Mouse (Mus musculus) hindbrain, embryonic 10.5 days (tissue): ENCODE results near the gene Tsc22d3. TPM values are rescaled to one million over a fixed set of nuclear protein-coding genes. Genes with fewer than 3 reads are reported as not detected.
A peak's percentile ranks its signal among the peaks of the same experiment; 100 is the strongest.

Source experiments
- DNase-seq: peaks from one replicate; pipeline ENCODE4 v3.0.0-alpha.2; 2017; ENCODE audit warnings: low spot score
- H3K27ac ChIP-seq: fragments of 300-500 bp; sonication (generic); 2 replicates; pipeline ENCODE4 v1.5.1; 2016; ENCODE audit warnings: mild to moderate bottlenecking, moderate library complexity
- H3K27me3 ChIP-seq: fragments of 300-500 bp; sonication (generic); 2 replicates; pipeline ENCODE4 v1.6.1; 2016; ENCODE audit warnings: mild to moderate bottlenecking; ENCODE audit not compliant: poor library complexity, insufficient read depth, severe bottlenecking
- H3K36me3 ChIP-seq: fragments of 300-500 bp; sonication (generic); 2 replicates; pipeline ENCODE4 v1.6.1; 2016; ENCODE audit warnings: mild to moderate bottlenecking, moderate library complexity
- H3K4me1 ChIP-seq: fragments of 300-500 bp; sonication (generic); replicated peaks from 2 replicates; pipeline ENCODE4 v1.6.1; 2016; ENCODE audit warnings: mild to moderate bottlenecking
- H3K4me3 ChIP-seq: fragments of 300-500 bp; sonication (generic); 2 replicates; pipeline ENCODE4 v1.5.1; 2016; ENCODE audit warnings: mild to moderate bottlenecking, moderate library complexity
- H3K9me3 ChIP-seq: fragments of 300-500 bp; sonication (generic); 2 replicates; pipeline ENCODE4 v1.6.1; 2016; ENCODE audit warnings: mild to moderate bottlenecking, moderate library complexity
- WGBS: fragments of 180-500 bp; shearing (Covaris S2); methylation state at CpG from one replicate; pipeline ENCODE4 v1.1.7; 2016; 5-methylcytosine and 5-hydroxymethylcytosine counted together
- polyA plus RNA-seq: library from polyadenylated mRNA; unstranded; fragments of >200 nt; fragmentation: Nextera tagmentation; extraction: Ambion mirVana; gene quantifications from 2 replicates; pipeline ENCODE4 v1.2.1, GENCODE M21; 2016

Gene Tsc22d3
- 122 and 124 TPM in 2 replicates for polyA plus RNA-seq

DNA sequence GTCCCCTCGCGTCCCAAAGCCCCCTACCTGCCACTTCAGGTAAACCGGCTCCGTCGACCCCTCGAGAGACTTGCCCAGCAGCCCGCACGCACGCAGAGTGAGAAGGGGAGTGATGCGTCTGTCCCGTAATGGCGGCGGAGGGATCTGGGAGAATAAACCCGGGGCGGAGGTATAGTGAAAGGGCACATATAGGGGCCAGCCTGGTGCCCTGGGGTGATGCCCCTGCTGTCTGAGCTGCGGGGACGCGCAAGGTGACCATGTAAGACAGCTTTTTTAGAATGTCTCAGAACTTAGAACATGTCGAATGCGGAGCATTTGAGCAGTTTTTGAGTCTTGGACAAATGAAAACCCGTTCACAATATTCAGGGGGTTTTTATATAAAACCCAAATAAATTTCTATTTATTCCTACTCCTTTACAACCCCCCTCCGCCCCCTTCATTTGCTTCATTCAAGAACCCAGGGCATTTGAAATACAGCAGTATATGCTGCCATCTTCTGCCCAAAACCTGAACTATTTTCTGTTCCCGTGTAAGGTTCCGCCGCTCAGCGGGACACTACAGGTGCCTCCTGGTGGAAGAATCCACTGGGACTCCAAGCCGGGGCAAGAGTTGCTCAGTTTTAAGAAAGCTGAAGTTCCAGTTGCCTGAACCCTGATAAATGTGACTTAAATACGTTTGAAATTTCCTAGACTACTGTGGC is at the start of gene Tsc22d3:
Gene Tsc22d3, minus strand, starts transcription at position 250 of the 700 bp plus-strand sequence.
- Histone ChIP-seq H3K4me3 (peak within 1 kb of the TSS; percentile 58), H3K36me3 (no peaks in the 10 kb centered on the region), H3K4me1 (peaks cover 14% of the 10 kb centered on the region), H3K27me3 (peaks cover 85% of the 10 kb centered on the region), H3K27ac (peak within 1 kb of the TSS; percentile 35; the same call in 1 of the 2 replicates), H3K9me3 (peaks cover 7% of the 10 kb centered on the region; the same call in 1 of the 2 replicates)
- peak; percentile 26 for DNase-seq
- WGBS, result 30% methylated on average over 28 of the region's 28 CpGs

DNA sequence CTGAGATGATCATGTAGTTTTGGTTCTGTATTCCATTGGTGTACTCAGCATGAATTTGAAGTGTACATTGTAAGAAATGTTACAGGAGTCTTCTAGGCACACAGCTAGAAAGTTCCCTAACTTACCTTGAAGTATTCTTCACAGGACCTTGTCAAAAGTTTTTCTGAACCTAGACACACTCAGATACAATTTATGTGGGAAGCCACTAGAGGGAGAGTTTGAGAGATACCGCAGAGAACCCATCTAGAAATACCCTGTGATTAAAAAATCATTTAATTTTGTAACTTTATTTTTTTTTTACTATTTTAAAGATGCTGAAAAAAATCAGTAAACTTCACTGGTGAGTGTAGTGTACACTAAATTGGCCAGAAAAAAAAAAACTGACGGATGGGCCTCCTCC is 39.1 kb upstream of the Tsc22d3 start:
- Histone ChIP-seq H3K4me3 (no peak overlapping the region), H3K36me3 (no peaks in the 10 kb centered on the region), H3K4me1 (no peaks in the 10 kb centered on the region), H3K27me3 (peaks cover 34% of the 10 kb centered on the region), H3K9me3 (no peaks in the 10 kb centered on the region), H3K27ac (no peak overlapping the region)
- DNase-seq, result no peak
- WGBS, result 66% methylated on average over 2 of the region's 2 CpGs

DNA sequence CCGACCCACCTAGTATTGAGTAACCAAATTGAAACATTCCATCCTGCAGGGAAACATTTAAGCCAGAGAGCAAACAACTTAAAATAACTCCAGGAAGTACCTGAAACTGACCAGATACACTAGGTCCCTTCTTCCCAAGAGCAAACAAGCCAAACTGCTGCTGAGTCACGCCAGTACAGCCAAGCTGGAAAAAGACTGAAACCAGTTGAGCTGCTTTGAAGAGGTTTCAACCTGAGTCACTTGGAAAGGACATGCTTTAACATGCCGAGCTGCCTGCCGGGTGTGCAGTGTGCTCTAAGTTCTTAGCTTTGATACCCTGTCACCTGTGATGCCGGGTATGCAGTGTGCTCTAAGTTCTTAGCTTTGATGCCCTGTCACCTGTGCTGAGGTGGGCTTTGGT is 37.6 kb upstream of the Tsc22d3 start:
- Histone ChIP-seq H3K4me1 (no peaks in the 10 kb centered on the region), H3K36me3 (no peaks in the 10 kb centered on the region), H3K4me3 (no peak overlapping the region), H3K9me3 (no peaks in the 10 kb centered on the region), H3K27me3 (peaks cover 32% of the 10 kb centered on the region), H3K27ac (no peak overlapping the region)
- 80% methylated on average over 5 of the region's 5 CpGs for WGBS
- DNase-seq, result no peak

DNA sequence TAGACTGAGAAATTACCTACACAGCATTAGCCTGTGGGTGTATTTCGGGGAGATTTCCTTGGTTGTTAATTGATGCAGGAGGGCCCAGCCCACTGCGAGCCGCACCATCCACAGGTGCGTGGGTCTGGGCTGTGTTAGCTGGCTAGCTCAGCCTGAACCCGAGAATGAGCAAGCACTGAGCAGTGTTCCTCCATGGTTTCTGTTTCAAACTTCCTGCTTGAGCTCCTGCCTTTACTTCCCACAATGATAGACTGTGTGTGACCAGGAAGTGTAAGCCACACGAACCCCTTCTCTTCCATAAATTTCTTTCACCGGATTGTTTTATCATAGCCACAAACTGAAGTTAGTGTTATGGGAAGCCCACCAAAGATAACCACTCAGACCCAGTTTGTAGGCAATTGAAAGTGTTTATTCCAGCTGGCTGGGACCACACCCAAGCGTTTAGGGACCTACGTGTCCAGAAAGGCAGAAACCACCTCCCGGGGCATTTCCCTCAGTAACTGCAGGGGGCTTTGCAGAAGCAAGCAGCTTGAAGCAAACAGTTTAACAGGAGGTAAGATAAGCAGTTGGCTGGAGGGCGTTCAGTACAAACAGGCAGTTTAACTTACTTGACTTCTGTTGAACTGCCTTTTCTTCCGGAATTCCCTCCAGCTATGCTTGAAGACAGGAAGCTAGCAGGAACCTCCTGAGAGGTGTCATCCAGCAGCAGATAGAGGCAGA is 24.6 kb upstream of the Tsc22d3 start:
- Histone ChIP-seq H3K27ac (no peak overlapping the region), H3K9me3 (no peaks in the 10 kb centered on the region), H3K4me3 (no peak overlapping the region), H3K4me1 (no peaks in the 10 kb centered on the region), H3K36me3 (no peaks in the 10 kb centered on the region), H3K27me3 (peaks cover 48% of the 10 kb centered on the region)
- no peak for DNase-seq
- 63% methylated on average over 12 of the region's 12 CpGs for WGBS

DNA sequence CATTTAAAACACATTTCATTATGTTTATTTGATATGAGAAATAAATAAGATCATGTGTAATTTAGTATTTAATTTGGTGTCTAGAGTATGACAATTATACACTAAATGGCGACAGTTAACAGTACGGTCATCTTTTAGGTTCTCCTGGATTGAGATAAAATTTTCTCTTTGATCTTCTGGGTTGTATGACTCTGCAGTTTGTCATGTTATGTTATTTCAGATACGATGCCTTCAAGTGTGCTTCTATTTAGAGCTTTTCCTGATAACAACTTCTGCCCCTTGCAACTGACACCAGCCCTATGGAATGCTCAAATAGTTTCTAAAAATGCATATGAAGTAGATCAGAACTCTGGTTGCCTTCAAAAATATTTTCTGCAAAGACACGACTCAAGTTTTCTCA is 9.5 kb upstream of the Tsc22d3 start:
- Histone ChIP-seq H3K4me3 (no peak overlapping the region), H3K27me3 (peaks cover 61% of the 10 kb centered on the region), H3K9me3 (no peaks in the 10 kb centered on the region), H3K27ac (no peak overlapping the region), H3K36me3 (no peaks in the 10 kb centered on the region), H3K4me1 (no peaks in the 10 kb centered on the region)
- DNase-seq, result no peak
- 82% methylated on average over 4 of the region's 4 CpGs for WGBS

DNA sequence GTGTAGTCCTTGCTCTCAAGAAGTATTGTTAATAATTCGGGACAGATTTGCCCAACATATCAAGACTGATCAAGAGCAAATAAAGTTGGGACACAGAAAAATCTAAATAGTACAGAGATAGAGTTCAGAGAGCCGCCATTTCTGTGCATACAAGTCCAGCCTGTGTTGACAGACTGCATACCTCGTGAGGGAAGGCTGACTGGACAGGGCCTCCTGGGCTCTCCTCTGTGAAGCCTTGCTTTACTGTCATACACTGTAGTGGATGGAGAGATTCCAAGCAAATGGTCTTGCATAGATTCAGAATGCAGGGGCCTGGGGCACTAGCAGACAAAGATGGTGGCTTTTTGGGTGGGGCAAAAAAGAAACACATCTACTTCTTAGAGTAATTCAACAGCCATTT is 1.4 kb upstream of the Tsc22d3 start:
- H3K9me3 ChIP-seq, result peaks cover 7% of the 10 kb centered on the region; the same call in 1 of the 2 replicates
- 69% methylated on average over 3 of the region's 3 CpGs for WGBS
- no peak for DNase-seq
- no peak overlapping the region for H3K4me3 ChIP-seq
- H3K27ac ChIP-seq, result no peak overlapping the region
- H3K4me1 ChIP-seq, result peaks cover 14% of the 10 kb centered on the region
- peaks cover 84% of the 10 kb centered on the region for H3K27me3 ChIP-seq
- H3K36me3 ChIP-seq, result no peaks in the 10 kb centered on the region

DNA sequence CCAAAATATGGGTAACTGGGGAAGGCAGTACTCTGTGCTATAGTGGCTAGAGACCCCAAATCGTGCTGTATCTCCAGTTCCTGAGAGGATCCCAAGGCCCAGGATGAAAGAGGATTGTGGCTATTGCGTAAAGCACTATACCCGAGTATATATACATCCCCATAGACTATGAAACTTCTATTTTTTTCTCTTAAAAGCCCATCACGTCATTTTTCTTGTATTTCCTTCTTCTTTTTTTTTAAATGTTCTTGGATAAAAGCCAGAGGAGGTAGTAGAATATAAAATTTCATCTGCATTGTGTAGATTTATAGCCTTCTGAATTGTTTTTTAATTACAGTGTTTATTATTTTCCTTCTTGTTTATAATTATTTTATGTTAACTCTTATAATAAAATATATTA is 852 bp upstream of the Tsc22d3 start:
- Histone ChIP-seq H3K27ac (no peak overlapping the region), H3K27me3 (peaks cover 84% of the 10 kb centered on the region)
- WGBS, result 74% methylated on average over 4 of the region's 4 CpGs

DNA sequence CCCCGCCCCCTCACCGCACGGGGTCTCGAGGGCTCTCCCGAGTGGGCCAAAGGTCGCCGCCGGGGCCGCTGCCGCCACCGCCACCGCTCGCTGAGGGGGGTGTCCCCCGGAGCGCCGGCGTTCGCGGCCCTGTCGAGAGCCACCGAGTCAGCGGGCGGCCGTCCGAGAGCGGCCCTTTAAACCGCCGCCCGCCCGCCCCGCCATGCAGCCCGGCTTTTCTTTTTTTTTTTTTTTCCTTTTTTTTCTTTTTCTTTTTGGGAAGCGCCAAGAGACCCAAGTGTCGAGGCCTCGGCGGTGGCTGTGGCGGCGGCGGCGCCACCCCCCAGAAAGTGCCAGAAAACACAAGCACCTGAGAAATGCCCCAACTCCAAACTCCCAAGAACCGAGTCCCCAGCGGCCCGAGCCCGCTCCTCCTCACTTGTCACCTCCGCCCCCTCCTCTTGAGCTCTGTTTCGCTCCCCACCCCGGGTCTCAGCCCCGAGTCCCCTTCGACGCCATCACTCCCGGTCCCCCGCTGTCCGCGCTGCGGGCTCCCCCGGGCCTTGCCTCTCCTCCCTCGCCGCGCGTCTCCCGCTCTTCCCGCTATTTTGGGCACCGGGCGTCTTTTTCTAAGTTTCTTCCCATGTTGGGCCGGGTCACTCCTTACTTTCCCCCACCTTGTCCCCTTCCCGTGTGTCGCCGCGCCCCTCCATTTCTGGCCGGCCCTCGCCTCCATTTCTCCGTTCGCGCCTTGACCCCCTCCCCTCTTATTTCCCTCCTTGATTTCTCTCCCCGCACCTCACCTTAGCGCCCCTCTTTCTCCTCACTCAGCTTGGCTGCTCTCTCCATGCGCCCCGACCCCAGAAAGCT is 674 bp downstream of the Tsc22d3 start:
- peak; percentile 3 for DNase-seq
- H3K4me3 ChIP-seq, result peak overlapping the region; percentile 58
- WGBS, result 17% methylated on average over 78 of the region's 78 CpGs
- peaks cover 7% of the 10 kb centered on the region; the same call in 1 of the 2 replicates for H3K9me3 ChIP-seq
- H3K4me1 ChIP-seq, result peaks cover 14% of the 10 kb centered on the region
- peaks cover 88% of the 10 kb centered on the region for H3K27me3 ChIP-seq
- H3K36me3 ChIP-seq, result no peaks in the 10 kb centered on the region
- H3K27ac ChIP-seq, result peak overlapping the region; percentile 35; the same call in 1 of the 2 replicates

More for the DNA sequence above, 852 bp upstream of the Tsc22d3 start:
- Histone ChIP-seq H3K9me3 (peaks cover 7% of the 10 kb centered on the region; the same call in 1 of the 2 replicates), H3K4me1 (peaks cover 14% of the 10 kb centered on the region), H3K4me3 (no peak overlapping the region), H3K36me3 (no peaks in the 10 kb centered on the region)
- no peak for DNase-seq

DNA sequence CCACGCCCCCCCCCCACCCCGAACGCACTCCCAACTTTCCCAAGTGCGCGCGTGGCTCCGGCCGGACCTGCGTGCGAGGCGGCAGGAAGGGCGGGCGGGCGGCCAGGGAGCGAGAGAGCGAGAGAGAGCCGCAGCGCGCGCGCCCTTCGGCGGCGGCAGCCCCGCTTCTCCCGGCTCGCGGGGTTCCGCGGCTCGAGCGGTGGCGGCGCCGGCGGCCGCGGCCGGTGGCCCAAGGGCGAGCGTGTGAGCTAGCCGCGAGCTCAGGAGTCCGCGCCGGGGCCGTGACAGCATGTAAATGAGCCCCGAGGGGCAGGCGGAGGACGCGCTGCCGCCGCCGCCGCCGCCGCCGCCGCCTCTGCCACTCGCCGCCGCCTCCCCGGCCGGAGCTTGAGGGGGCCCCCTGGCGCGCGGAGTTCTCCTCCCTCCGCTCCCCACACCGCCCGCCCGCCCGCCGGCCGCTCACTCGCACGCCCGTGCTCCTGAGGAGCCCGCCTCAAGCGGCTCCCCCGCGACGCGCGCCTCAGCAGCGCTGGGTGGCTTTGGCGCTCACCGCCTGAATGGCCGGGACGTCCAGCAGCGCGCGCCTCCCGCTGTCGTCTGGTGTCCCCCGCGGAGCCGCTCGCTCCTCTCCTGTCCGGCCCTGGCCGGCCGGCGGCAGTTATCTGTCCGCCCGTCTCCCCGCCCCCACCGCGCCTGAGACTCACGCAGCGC is 1.5 kb downstream of the Tsc22d3 start:
- WGBS, result 23% methylated on average over 90 of the region's 109 CpGs
- DNase-seq, result peak; percentile 41
- Histone ChIP-seq H3K36me3 (no peaks in the 10 kb centered on the region), H3K27me3 (peaks cover 83% of the 10 kb centered on the region), H3K27ac (peak overlapping the region; percentile 35; the same call in 1 of the 2 replicates), H3K9me3 (peaks cover 7% of the 10 kb centered on the region; the same call in 1 of the 2 replicates), H3K4me1 (peaks cover 14% of the 10 kb centered on the region), H3K4me3 (peak overlapping the region; percentile 58)

DNA sequence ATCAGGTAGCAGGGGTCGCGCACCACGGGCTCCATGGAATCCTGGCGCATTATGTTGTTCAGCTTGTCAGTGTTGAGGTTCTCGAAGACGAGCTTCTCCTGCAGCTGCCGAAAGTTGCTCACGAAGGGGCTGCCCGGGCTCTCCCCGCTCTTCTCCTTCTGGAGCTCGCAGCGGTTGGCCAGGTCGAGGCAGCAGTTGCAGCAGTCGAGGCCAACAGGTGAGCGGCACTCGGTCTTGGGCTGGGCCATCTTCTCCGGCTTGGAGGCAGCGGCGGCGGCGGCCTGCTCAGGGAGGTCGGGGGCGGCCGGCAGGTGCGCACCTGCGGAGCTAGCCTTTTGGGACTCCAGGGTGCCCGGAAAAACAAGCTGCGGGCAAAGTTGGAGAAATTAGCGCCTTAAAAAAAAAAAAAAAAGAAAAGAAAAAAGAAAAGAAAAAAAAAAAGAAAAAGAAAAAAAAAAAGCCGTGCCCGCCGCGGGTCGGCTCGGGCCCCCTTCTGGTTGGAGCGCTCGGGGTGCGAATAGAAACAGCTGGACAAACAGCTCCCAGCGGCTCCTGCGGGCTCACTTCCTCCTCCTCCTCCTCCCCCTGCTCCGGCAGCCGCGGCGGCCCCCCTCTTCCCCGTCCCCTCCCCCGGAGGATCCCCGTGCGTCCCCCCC is 2.1 kb downstream of the Tsc22d3 start:
- DNase-seq, result peak; percentile 4
- H3K27me3 ChIP-seq, result peaks cover 83% of the 10 kb centered on the region
- 0 out of 2 replicates have a peak overlapping the region, but pooled peaks have one; percentile 35 for H3K27ac ChIP-seq

DNA sequence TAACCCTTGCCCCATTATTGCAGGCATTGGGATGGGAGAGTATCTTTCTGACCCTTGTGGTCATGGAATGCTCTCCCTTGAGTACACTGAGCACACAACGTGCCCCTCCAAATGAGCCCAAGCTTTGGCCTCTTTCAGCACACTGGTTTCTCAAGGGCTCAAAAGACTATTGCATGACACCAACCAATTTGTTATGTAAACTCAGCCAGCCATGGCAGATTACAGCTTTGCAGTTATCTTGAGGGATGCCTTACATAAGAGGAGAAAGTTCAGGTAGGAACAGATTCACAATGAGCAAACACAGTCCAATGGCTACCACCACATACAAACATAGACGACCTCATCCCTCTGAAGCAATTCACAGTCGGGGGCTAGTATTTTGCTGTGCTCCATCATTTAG is 9.3 kb downstream of the Tsc22d3 start:
- no peaks in the 10 kb centered on the region for H3K4me1 ChIP-seq
- H3K9me3 ChIP-seq, result no peaks in the 10 kb centered on the region
- H3K27ac ChIP-seq, result no peak overlapping the region
- no peak for DNase-seq
- H3K36me3 ChIP-seq, result no peaks in the 10 kb centered on the region
- no peak overlapping the region for H3K4me3 ChIP-seq
- peaks cover 73% of the 10 kb centered on the region for H3K27me3 ChIP-seq
- WGBS, result 80% methylated on average over 3 of the region's 3 CpGs

More for the DNA sequence above, 2.1 kb downstream of the Tsc22d3 start:
- H3K36me3 ChIP-seq, result no peaks in the 10 kb centered on the region
- H3K4me1 ChIP-seq, result peaks cover 14% of the 10 kb centered on the region
- WGBS, result 22% methylated on average over 47 of the region's 48 CpGs
- peaks cover 7% of the 10 kb centered on the region; the same call in 1 of the 2 replicates for H3K9me3 ChIP-seq
- peak overlapping the region; percentile 58 for H3K4me3 ChIP-seq
